Mouse (Mus musculus): Measurements from ENCODE around the gene Rexo4. TPM values are rescaled to one million over a fixed set of nuclear protein-coding genes. Genes with fewer than 3 reads are reported as not detected.

Gene Rexo4
- polyA plus RNA-seq, 1 experiment from 2014 or later, result 58.8 TPM

GRCm38 (mm10) chr2:26910124-26910993 lies 53.8 kb downstream of the Rexo4 start, which contains the start of the genes Med22 and Rpl7a:
Gene Med22, minus strand, starts transcription at chr2:26910677.
Gene Rpl7a, plus strand, starts transcription at chr2:26910764.
- H3K4me1 ChIP-seq (replicated peaks; ENCODE audit: control insufficient read depth, insufficient read depth, low read length), result peaks cover 36% of the 10 kb centered on the region
- ATAC-seq (replicated peaks; ENCODE audit: low FRiP score), result peak; percentile 89
- WGBS, result under 1% methylated on average over 74 of the region's 74 CpGs

GRCm38 (mm10) chr2:26909387-26909784 lies 54.8 kb downstream of the Rexo4 start:
- H3K27me3 ChIP-seq (replicated peaks; ENCODE audit: control insufficient read depth, insufficient read depth, low read length), result no peaks in the 10 kb centered on the region
- H3K9me3 ChIP-seq (ENCODE audit: control insufficient read depth, low read length), result no peaks in the 10 kb centered on the region
- H3K36me3 ChIP-seq (ENCODE audit: control insufficient read depth, insufficient read depth, low read length), result peaks cover 50% of the 10 kb centered on the region
- H3K4me2 ChIP-seq, result peak overlapping the region; percentile 94
- H3K27ac ChIP-seq (ENCODE audit: low read depth, low read length), result peak overlapping the region; percentile 74; the same call in 1 of the 2 replicates
- H3K4me3 ChIP-seq (ENCODE audit: low read depth, low read length), result peak overlapping the region; percentile 79
- DNase-seq (ENCODE audit: low spot score) (no peak), ATAC-seq (replicated peaks; ENCODE audit: low FRiP score) (no peak)
- peaks cover 27% of the 10 kb centered on the region for H3K4me1 ChIP-seq (replicated peaks; ENCODE audit: control insufficient read depth, insufficient read depth, low read length)
- peak overlapping the region; percentile 87 for H3K9ac ChIP-seq (ENCODE audit: low read depth, low read length)

More at GRCm38 (mm10) chr2:26910124-26910993, 53.8 kb downstream of the Rexo4 start, which contains the start of the genes Med22 and Rpl7a:
- peak; percentile 96 for DNase-seq (ENCODE audit: low spot score)
- Histone ChIP-seq H3K9me3 (ENCODE audit: control insufficient read depth, low read length) (no peaks in the 10 kb centered on the region), H3K4me2 (peak within 1 kb of the TSS; percentile 96), H3K9ac (ENCODE audit: low read depth, low read length) (peak within 1 kb of the TSS; percentile 87), H3K27ac (ENCODE audit: low read depth, low read length) (peak within 1 kb of the TSS; percentile 81), H3K4me3 (ENCODE audit: low read depth, low read length) (peak within 1 kb of the TSS; percentile 79), H3K27me3 (replicated peaks; ENCODE audit: control insufficient read depth, insufficient read depth, low read length) (no peaks in the 10 kb centered on the region), H3K36me3 (ENCODE audit: control insufficient read depth, insufficient read depth, low read length) (peaks cover 47% of the 10 kb centered on the region)

GRCm38 (mm10) chr2:26908710-26909386 lies 55.3 kb downstream of the Rexo4 start:
- Histone ChIP-seq H3K9me3 (ENCODE audit: control insufficient read depth, low read length) (no peaks in the 10 kb centered on the region), H3K4me3 (ENCODE audit: low read depth, low read length) (peak overlapping the region; percentile 79), H3K9ac (ENCODE audit: low read depth, low read length) (peak overlapping the region; percentile 87), H3K4me2 (peak overlapping the region; percentile 94), H3K27ac (ENCODE audit: low read depth, low read length) (peak overlapping the region; percentile 8; the same call in 1 of the 2 replicates), H3K4me1 (replicated peaks; ENCODE audit: control insufficient read depth, insufficient read depth, low read length) (peaks cover 22% of the 10 kb centered on the region), H3K27me3 (replicated peaks; ENCODE audit: control insufficient read depth, insufficient read depth, low read length) (no peaks in the 10 kb centered on the region), H3K36me3 (ENCODE audit: control insufficient read depth, insufficient read depth, low read length) (peaks cover 45% of the 10 kb centered on the region)
- ATAC-seq (replicated peaks; ENCODE audit: low FRiP score) (no peak), DNase-seq (ENCODE audit: low spot score) (no peak)
- WGBS, result 66% methylated on average over 18 of the region's 18 CpGs

GRCm38 (mm10) chr2:26907109-26907508 lies 57.1 kb downstream of the Rexo4 start:
- 55% methylated on average over 4 of the region's 4 CpGs for WGBS
- H3K4me3 ChIP-seq (ENCODE audit: low read depth, low read length), result no peak overlapping the region
- H3K4me2 ChIP-seq, result no peak overlapping the region
- peaks cover 29% of the 10 kb centered on the region for H3K36me3 ChIP-seq (ENCODE audit: control insufficient read depth, insufficient read depth, low read length)
- ATAC-seq (replicated peaks; ENCODE audit: low FRiP score) (no peak), DNase-seq (ENCODE audit: low spot score) (no peak)
- H3K27me3 ChIP-seq (replicated peaks; ENCODE audit: control insufficient read depth, insufficient read depth, low read length), result no peaks in the 10 kb centered on the region
- no peak overlapping the region for H3K27ac ChIP-seq (ENCODE audit: low read depth, low read length)
- H3K9ac ChIP-seq (ENCODE audit: low read depth, low read length), result no peak overlapping the region
- H3K9me3 ChIP-seq (ENCODE audit: control insufficient read depth, low read length), result no peaks in the 10 kb centered on the region
- peaks cover 17% of the 10 kb centered on the region for H3K4me1 ChIP-seq (replicated peaks; ENCODE audit: control insufficient read depth, insufficient read depth, low read length)

GRCm38 (mm10) chr2:26906431-26906830 lies 57.8 kb downstream of the Rexo4 start:
- ATAC-seq (replicated peaks; ENCODE audit: low FRiP score), result no peak
- WGBS, result 91% methylated on average over 3 of the region's 3 CpGs
- no peak overlapping the region for H3K4me2 ChIP-seq
- no peak for DNase-seq (ENCODE audit: low spot score)
- peak overlapping the region; percentile 21; the same call in 1 of the 2 replicates for H3K9ac ChIP-seq (ENCODE audit: low read depth, low read length)
- H3K36me3 ChIP-seq (ENCODE audit: control insufficient read depth, insufficient read depth, low read length), result peaks cover 25% of the 10 kb centered on the region
- H3K9me3 ChIP-seq (ENCODE audit: control insufficient read depth, low read length), result no peaks in the 10 kb centered on the region
- no peak overlapping the region for H3K27ac ChIP-seq (ENCODE audit: low read depth, low read length)
- no peaks in the 10 kb centered on the region for H3K27me3 ChIP-seq (replicated peaks; ENCODE audit: control insufficient read depth, insufficient read depth, low read length)
- H3K4me1 ChIP-seq (replicated peaks; ENCODE audit: control insufficient read depth, insufficient read depth, low read length), result peaks cover 21% of the 10 kb centered on the region
- no peak overlapping the region; the same call in 1 of the 2 replicates for H3K4me3 ChIP-seq (ENCODE audit: low read depth, low read length)

GRCm38 (mm10) chr2:26905936-26906335 lies 58.2 kb downstream of the Rexo4 start:
- no peaks in the 10 kb centered on the region for H3K9me3 ChIP-seq (ENCODE audit: control insufficient read depth, low read length)
- H3K4me1 ChIP-seq (replicated peaks; ENCODE audit: control insufficient read depth, insufficient read depth, low read length), result peaks cover 26% of the 10 kb centered on the region
- H3K27me3 ChIP-seq (replicated peaks; ENCODE audit: control insufficient read depth, insufficient read depth, low read length), result no peaks in the 10 kb centered on the region
- H3K9ac ChIP-seq (ENCODE audit: low read depth, low read length), result no peak overlapping the region
- H3K4me3 ChIP-seq (ENCODE audit: low read depth, low read length), result no peak overlapping the region
- WGBS, result 93% methylated on average over 2 of the region's 2 CpGs
- no peak for DNase-seq (ENCODE audit: low spot score)
- no peak overlapping the region for H3K4me2 ChIP-seq
- no peak for ATAC-seq (replicated peaks; ENCODE audit: low FRiP score)
- H3K36me3 ChIP-seq (ENCODE audit: control insufficient read depth, insufficient read depth, low read length), result peaks cover 26% of the 10 kb centered on the region
- H3K27ac ChIP-seq (ENCODE audit: low read depth, low read length), result no peak overlapping the region

Other genes starting within 250 kb of the Rexo4 start
- gene Abo, start 99.4 kb downstream of the Rexo4 start, polyA plus RNA-seq (2014; fragmentation: Nextera tagmentation; extraction: Ambion mirVana), result not detected in 2 replicates
- 15.8 and 16.8 TPM in 2 replicates for gene Surf6, start 61.5 kb downstream of the Rexo4 start, polyA plus RNA-seq (2014; fragmentation: Nextera tagmentation; extraction: Ambion mirVana)
- gene Med22, start 53.7 kb downstream of the Rexo4 start, polyA plus RNA-seq (2014; fragmentation: Nextera tagmentation; extraction: Ambion mirVana), result 34.8 and 39.1 TPM in 2 replicates
- 874 and 991 TPM in 2 replicates for gene Rpl7a, start 53.6 kb downstream of the Rexo4 start, polyA plus RNA-seq (2014; fragmentation: Nextera tagmentation; extraction: Ambion mirVana)
- 61.5 and 64.7 TPM in 2 replicates for gene Surf2, start 48.0 kb downstream of the Rexo4 start, polyA plus RNA-seq (2014; fragmentation: Nextera tagmentation; extraction: Ambion mirVana)
- gene Surf1, start 47.9 kb downstream of the Rexo4 start, polyA plus RNA-seq (2014; fragmentation: Nextera tagmentation; extraction: Ambion mirVana), result 56.5 and 58.3 TPM in 2 replicates
- gene Surf4, start 30.5 kb downstream of the Rexo4 start, polyA plus RNA-seq (2014; fragmentation: Nextera tagmentation; extraction: Ambion mirVana), result 183 and 193 TPM in 2 replicates
- 0.10 and 0.16 TPM in 2 replicates for gene Stkld1, start 30.3 kb downstream of the Rexo4 start, polyA plus RNA-seq (2014; fragmentation: Nextera tagmentation; extraction: Ambion mirVana)
- gene Adamts13, start 9.0 kb upstream of the Rexo4 start, polyA plus RNA-seq (2014; fragmentation: Nextera tagmentation; extraction: Ambion mirVana), result 0.43 and 0.63 TPM in 2 replicates
- 32.6 and 32.9 TPM in 2 replicates for gene Cacfd1, start 45.5 kb upstream of the Rexo4 start, polyA plus RNA-seq (2014; fragmentation: Nextera tagmentation; extraction: Ambion mirVana)
- 0.51 and 0.64 TPM in 2 replicates for gene Slc2a6, start 63.6 kb upstream of the Rexo4 start, polyA plus RNA-seq (2014; fragmentation: Nextera tagmentation; extraction: Ambion mirVana)
- gene Mymk, start 107.8 kb upstream of the Rexo4 start, polyA plus RNA-seq (2014; fragmentation: Nextera tagmentation; extraction: Ambion mirVana), result 0.12 and 0.13 TPM in 2 replicates
- gene Adamtsl2, start 115.0 kb upstream of the Rexo4 start, polyA plus RNA-seq (2014; fragmentation: Nextera tagmentation; extraction: Ambion mirVana), result 1.8 and 3.5 TPM in 2 replicates
- 0.14 and 0.29 TPM in 2 replicates for gene Fam163b, start 178.1 kb upstream of the Rexo4 start, polyA plus RNA-seq (2014; fragmentation: Nextera tagmentation; extraction: Ambion mirVana)
- 0.49 and 0.96 TPM in 2 replicates for gene Dbh, start 200.8 kb upstream of the Rexo4 start, polyA plus RNA-seq (2014; fragmentation: Nextera tagmentation; extraction: Ambion mirVana)